Mouse (Mus musculus): ENCODE measurements around the gene Meox1. TPM values are rescaled to one million over a fixed set of nuclear protein-coding genes. Genes with fewer than 3 reads are reported as not detected.

Meox1 gene
- total RNA-seq, 2 experiments from 2014 or later = 6.9 to 8.0 TPM

- DNase-seq = no peak
- intact Hi-C loops (cut with DNase I) = no loop called here
Measured at GRCm38 (mm10) chr11:101901309-101901708, 7.1 kb upstream of the Meox1 start.

DNA sequence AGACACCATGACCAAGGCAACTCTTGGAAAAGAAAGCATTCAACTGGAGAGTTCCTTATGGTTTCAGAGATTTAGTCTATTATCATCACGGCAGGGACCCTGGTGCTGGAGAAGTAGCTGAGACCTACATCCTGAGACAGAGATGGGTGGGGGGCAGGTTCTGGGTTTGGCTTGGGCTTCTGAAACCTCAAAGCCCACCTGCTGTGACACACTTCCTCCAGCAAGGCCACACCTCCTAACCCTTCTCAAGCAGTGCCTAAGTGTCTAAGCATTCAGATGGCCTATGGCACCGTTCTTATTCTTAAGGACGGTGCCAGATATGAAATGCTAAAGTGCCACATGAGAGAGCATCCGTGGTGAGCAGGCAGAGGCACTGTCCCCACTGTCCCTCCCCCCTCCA lies 4.2 kb upstream of the Meox1 start:
- intact Hi-C loops (cut with DNase I) = no loop called here
- no peak for DNase-seq

- DNase-seq = peak; percentile 61 to 66
- intact Hi-C loops (cut with DNase I) = loop anchor here (2.0 kb wide), 2 partner anchors 14 to 46 kb away; no protein-coding TSS in a partner anchor
Measured at GRCm38 (mm10) chr11:101896546-101897361, 2.6 kb upstream of the Meox1 start.

DNA sequence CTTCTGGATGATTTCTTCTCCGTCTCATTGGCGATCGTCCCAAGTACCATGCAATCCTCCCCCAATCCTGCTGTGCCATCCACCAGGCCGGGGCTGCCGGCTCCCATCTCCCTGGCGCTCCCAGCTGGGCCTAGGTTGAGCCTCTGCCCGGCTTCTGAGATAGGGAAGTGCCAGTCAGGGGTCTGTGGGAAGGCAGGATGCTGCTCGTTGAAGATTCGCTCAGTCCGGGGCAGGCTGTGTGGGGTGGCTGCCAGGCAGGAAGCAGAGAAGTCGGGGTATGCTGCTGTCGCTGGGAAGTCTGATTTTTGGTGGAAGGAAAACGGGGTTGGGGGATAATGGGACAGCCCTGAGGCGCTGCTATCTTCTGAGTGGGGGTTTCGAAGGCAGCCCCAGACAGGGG lies 614 bp downstream of the Meox1 start:
- peak in 1 of 2 experiments; percentile 55 for DNase-seq
- intact Hi-C loops (cut with DNase I) = no loop called here

GRCm38 (mm10) chr11:101891451-101891850 lies 2.7 kb downstream of the Meox1 start:
- intact Hi-C loops (cut with DNase I) = no loop called here
- peak in 1 of 2 experiments; percentile 38 for DNase-seq

- no peak for DNase-seq
- intact Hi-C loops (cut with DNase I) = no loop called here
Measured at GRCm38 (mm10) chr11:101889781-101890180, 4.4 kb downstream of the Meox1 start.

DNA sequence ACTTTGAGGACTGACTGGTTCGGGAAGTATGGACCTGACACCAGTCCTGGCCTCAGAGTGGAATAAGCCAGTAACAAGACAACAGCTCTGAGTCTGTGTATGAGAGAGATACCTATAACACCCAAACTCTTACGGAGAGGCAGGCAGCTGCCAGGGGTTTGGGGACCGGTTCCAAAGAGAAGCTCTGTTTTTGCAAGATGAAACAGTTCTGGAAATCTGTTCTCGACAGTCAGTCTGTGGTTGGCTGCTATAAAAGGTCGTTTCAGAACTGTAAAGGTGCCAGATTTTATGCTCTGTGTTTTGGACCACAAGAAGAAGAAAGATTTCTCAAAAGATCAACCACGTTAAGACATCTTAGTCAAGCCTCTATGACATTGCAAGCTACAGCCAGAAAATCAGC lies 5.4 kb downstream of the Meox1 start:
- intact Hi-C loops (cut with DNase I) = no loop called here
- DNase-seq = no peak

- intact Hi-C loops (cut with DNase I) = no loop called here
- DNase-seq = no peak
Measured at GRCm38 (mm10) chr11:101886436-101886835, 7.7 kb downstream of the Meox1 start.

DNA sequence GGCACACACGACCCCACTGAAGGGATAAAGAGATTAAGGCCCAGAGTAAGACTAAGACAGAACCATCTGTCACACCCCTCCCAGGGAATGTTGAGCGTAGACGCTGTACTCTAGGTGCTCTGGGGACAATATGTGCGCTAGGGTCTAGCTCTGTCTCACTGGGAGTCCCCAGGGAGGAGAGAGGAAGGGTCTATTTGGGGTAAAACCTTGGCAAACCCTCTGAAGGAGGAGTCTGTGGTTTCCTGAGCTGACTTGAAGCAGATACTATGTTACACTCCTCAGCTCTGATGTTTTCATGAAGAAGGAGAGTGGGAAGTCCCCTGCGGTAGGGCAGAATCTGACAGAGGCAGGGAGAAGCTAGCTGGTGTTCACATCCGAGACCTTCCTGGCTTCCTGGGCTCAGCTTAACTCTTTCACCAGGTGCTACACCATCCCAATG lies 8.3 kb downstream of the Meox1 start:
- intact Hi-C loops (cut with DNase I) = no loop called here
- DNase-seq = no peak

DNA sequence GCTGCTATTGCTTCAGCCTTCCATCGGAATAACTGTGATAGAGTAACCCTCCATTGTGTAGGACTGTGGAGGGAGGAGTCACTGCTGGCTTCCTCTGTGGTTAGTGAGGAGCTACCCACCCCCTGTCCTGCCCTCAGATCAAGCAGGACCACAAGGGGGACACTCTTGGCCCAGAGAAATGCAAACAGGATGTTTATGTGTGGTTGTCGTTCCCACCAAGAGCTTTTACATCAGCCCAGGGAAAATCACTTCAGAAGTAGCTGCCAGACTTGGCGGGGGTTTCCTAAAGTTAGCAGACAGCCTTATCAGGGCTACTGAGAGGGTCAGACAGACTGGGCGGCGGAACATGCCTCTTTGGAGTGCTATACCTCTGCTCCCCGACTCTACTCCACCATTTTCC lies 8.9 kb downstream of the Meox1 start:
- no peak for DNase-seq

DNA sequence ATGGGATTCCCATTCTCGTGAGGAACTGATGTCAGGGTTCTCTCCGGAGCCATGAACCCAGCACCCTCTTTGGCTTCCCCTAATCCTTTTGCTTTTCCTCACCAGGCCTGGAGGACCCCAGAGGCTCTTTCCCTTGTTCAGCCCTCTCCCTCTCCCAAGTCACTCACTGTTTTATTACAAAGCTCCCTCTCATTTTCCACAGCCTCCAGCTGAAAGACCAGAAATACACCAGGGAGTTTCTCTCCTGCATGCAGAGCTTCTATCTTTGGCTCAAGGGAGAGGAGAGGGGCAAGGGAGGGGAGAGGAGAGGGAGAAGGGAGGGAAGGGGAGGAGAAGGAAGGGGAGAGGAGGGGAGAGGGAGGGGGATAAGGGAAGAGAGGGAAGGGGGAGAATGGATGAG lies 10.3 kb downstream of the Meox1 start:
- DNase-seq = no peak
- intact Hi-C loops (cut with DNase I) = loop anchor here (2.0 kb wide), 1 partner anchor 13 kb away; no protein-coding TSS in a partner anchor

More for the DNA sequence above, 8.9 kb downstream of the Meox1 start:
- intact Hi-C loops (cut with DNase I) = no loop called here

DNA sequence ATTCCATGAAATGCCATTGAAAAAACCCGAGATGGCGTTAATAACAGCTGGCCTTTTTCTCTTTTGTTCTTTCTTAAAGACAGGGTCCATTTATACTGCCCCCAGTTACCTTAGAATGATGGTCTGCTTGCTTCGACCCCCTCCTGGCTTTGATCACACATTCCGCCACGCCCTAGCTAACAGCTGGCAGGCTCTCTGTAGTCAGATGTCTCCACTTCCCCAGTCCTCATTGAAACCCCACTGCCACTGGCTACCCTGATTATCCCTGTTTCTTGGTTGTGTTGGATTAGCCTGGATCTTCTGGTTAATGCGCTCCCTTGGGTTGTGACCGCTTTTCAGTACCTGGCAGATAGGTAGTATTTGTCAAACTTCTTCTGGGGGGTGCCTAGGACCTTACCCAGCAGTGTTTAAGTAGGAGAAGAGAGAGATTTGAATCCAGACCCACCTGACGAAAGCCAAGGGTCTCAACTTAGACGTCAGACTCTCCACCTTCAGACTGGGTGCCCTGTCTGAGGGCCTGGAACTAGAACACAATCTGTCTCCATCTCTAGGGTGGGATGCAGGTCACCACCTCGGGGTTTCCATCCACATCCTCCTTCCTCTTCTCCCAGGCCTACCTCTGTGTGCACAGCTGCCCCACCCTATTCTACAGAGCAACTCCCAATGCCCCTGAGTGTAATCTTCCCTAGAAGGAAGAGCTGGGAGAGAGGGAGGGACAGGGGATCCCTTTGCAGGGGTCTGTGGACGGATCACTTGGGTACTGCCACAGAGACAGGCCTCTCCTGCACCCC lies 11.5 kb downstream of the Meox1 start:
- intact Hi-C loops (cut with DNase I) = loop anchor here (2.0 kb wide), 1 partner anchor 14 kb away; no protein-coding TSS in a partner anchor
- no peak for DNase-seq

DNA sequence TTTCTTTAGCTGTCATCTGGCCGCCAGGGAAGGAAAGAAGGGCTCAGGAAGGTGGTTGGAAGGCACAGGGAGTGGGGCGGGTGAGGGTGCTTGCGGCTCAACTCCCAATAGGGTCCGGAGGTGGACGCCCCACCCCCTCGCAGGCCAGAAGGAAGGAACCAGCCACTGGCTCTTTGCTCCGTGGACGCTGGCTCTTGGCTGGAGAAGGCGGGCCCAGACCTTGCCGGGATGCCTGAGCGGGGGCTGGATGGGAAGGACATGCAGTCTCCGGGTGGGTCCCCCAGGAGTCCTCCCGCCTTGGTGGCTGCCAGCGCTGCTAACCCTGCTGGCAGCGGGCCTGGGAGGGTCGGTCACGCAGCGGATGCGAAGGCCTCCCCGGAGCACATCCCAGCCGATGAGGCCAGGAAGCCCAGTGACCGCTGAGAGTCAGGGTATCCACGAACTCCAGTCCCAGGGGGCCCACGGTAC lies 12.5 kb downstream of the Meox1 start:
- intact Hi-C loops (cut with DNase I) = loop anchor here (1.0 to 2.0 kb wide), 3 partner anchors 15 to 61 kb away; no protein-coding TSS in a partner anchor
- peak; percentile 86 to 87 for DNase-seq

DNA sequence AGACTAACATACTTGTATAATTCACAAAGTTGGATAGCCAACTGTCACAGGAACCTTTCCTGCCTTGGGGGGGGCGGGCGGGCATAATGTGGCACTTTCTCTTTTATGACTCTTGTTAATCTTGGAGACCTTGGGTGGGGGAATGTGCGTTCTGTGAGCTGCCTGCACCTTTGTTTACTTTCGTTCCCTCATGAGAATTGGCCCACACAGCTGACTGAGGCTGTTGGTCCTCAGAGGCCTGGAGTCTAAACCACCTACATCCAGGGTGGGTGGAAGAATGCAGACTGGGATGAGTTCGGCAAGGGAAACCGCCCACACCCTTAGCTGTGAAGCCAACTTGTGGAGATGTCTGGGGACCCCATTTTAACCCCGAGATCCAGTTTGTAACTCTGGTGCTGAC lies 13.0 kb downstream of the Meox1 start:
- DNase-seq = no peak
- intact Hi-C loops (cut with DNase I) = loop anchor here (1.0 to 2.0 kb wide), 2 partner anchors 25 to 60 kb away; no protein-coding TSS in a partner anchor

GRCm38 (mm10) chr11:101879672-101880071 lies 14.5 kb downstream of the Meox1 start:
- no peak for DNase-seq
- intact Hi-C loops (cut with DNase I) = loop anchor here (2.0 kb wide), 1 partner anchor 59 kb away; no protein-coding TSS in a partner anchor

DNA sequence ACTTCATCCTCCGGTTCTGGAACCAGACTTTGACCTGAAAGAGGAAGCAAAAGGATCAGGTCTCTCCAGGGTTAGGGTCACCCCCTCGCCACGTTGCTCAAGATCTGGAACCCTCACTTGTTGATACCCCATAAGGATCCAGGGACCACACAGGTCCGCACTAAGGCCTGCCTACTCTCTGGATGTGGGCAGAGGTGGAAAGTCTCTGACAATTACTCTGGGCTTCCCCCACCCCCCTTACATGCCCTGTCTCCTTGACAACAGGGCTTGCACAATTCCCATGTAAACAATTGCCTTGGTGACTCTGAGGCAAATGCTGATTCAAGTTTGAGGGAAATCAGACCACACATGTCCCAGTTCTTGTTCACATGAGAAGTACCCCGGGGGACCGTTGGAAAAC lies 15.5 kb downstream of the Meox1 start:
- intact Hi-C loops (cut with DNase I) = no loop called here
- no peak for DNase-seq

DNA sequence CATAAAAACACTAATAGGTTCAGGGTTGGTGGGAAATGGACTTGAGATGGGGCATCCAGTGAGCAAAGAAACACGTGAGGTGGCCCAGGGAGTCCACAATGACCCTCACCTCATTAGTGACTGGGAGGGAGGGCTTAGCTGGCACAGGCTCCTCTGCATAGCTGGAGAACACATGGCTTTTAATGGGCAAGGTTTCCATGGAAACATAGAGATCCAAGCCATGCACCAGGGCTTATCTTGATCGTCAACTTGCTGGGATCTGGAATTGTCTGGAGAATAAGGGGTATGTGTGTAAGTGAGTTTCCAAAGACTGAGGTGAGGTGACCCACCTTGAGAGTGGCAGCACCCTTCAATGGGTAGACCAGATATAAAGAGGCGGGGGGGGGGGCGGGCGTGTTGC lies 19.2 kb downstream of the Meox1 start:
- DNase-seq = no peak
- intact Hi-C loops (cut with DNase I) = no loop called here

- no peak for DNase-seq
- intact Hi-C loops (cut with DNase I) = no loop called here
Measured at GRCm38 (mm10) chr11:101873909-101874308, 20.3 kb downstream of the Meox1 start.

GRCm38 (mm10) chr11:101871435-101871834 lies 22.7 kb downstream of the Meox1 start:
- intact Hi-C loops (cut with DNase I) = no loop called here
- DNase-seq = no peak

GRCm38 (mm10) chr11:101870067-101870765 lies 24.0 kb downstream of the Meox1 start:
- DNase-seq = no peak
- intact Hi-C loops (cut with DNase I) = no loop called here
